Mouse (Mus musculus): ENCODE measurements around the gene Yy1.

DNA sequence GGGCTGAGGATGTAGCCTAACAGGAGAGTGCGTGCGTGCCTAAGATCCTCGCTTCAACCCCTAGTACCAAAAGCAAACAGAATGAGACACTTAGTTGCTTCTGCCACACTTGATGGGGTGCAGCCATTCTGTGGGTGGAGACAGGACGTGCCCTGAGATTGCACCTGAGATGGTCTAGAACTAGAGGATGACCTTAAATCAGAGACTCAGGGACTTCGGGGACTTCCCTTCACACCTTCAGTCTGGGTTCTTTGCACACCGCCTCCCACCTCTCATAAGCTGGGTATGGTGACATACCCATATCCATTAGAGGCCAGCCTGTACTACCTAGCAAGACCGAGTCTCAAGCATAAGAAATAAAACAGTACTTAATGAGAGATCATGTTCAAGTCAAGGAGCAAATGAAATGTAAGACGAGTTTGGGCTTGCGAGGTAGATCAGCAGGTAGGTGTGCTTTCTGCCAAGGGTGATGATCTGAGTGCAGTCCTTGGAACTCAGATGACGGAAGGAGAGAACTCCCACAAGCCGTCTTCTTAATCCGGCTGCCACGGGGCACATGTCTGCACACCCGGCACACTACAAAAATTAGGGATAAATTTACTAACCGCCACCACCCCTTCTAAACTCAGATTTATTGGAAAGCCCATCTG is 31.6 kb downstream of the Yy1 start:
- TF ChIP-seq NANOG (IDR thresholded peaks at IDR 0.05; ENCODE audit: borderline replicate concordance, low read length) = no peak
- no peak for TF ChIP-seq CTCF (conservative IDR thresholded peaks at IDR 0.05; ENCODE audit: low read length)
- no peak for TF ChIP-seq POU5F1 (IDR thresholded peaks at IDR 0.05; ENCODE audit: borderline replicate concordance, low read length)
